Mouse (Mus musculus): Measurements from ENCODE around the gene 4932438H23Rik. TPM values are rescaled to one million over a fixed set of nuclear protein-coding genes. Genes with fewer than 3 reads are reported as not detected.

The 4932438H23Rik gene
- polyA plus RNA-seq, 1 experiment = 1.6 TPM

- no peaks in the 10 kb centered on the region; the same call in 1 of the 2 replicates for H3K36me3 ChIP-seq (ENCODE audit: control insufficient read depth, insufficient read depth, low read length)
- WGBS = 1% methylated on average over 19 of the region's 19 CpGs
- TF ChIP-seq POLR2A (IDR thresholded peaks at IDR 0.05; ENCODE audit: low read depth, low read length) (no peak), CTCF (IDR thresholded peaks at IDR 0.05; ENCODE audit: extremely low read depth, insufficient read length, insufficient replicate concordance, low read depth, low read length) (no peak)
- peak overlapping the region; percentile 90 for H3K4me3 ChIP-seq (ENCODE audit: low read depth, low read length)
- H3K27me3 ChIP-seq (ENCODE audit: control insufficient read depth, insufficient read depth, low read length) = no peaks in the 10 kb centered on the region
- H3K4me1 ChIP-seq (ENCODE audit: control insufficient read depth, insufficient read depth, insufficient read length, low read length) = peaks cover 5% of the 10 kb centered on the region; the same call in 1 of the 2 replicates
- H3K27ac ChIP-seq (ENCODE audit: insufficient read depth, low read depth, low read length) = peak overlapping the region; percentile 4; the same call in 1 of the 2 replicates
These were observed 84.9 kb downstream of the 4932438H23Rik start for GRCm38 (mm10) chr16:91009942-91010529.

- Histone ChIP-seq H3K27me3 (ENCODE audit: control insufficient read depth, insufficient read depth, low read length) (no peaks in the 10 kb centered on the region), H3K36me3 (ENCODE audit: control insufficient read depth, insufficient read depth, low read length) (peaks cover 3% of the 10 kb centered on the region; the same call in 1 of the 2 replicates), H3K27ac (ENCODE audit: insufficient read depth, low read depth, low read length) (peak overlapping the region; percentile 39; the same call in 1 of the 2 replicates), H3K4me1 (ENCODE audit: control insufficient read depth, insufficient read depth, insufficient read length, low read length) (peaks cover 8% of the 10 kb centered on the region; the same call in 1 of the 2 replicates), H3K4me3 (ENCODE audit: low read depth, low read length) (no peak overlapping the region)
- 29% methylated on average over 4 of the region's 4 CpGs for WGBS
- TF ChIP-seq CTCF (IDR thresholded peaks at IDR 0.05; ENCODE audit: extremely low read depth, insufficient read length, insufficient replicate concordance, low read depth, low read length) = no peak
These were observed 89.9 kb downstream of the 4932438H23Rik start for GRCm38 (mm10) chr16:91004915-91005538.

Other genes starting within 250 kb of the 4932438H23Rik start
- 9.6 and 19.2 TPM in 2 replicates for gene Cfap298, start 160.0 kb downstream of the 4932438H23Rik start, polyA plus RNA-seq (2012; rRNA removed)
- 16.4 and 28.4 TPM in 2 replicates for gene Synj1, start 83.8 kb downstream of the 4932438H23Rik start, polyA plus RNA-seq (2012; rRNA removed)
- gene Paxbp1, start 50.6 kb downstream of the 4932438H23Rik start, polyA plus RNA-seq (2012; rRNA removed) = 2.9 and 7.3 TPM in 2 replicates
- not detected in 2 replicates for gene Olig2, start 130.3 kb upstream of the 4932438H23Rik start, polyA plus RNA-seq (2012; rRNA removed)
- gene Olig1, start 174.7 kb upstream of the 4932438H23Rik start, polyA plus RNA-seq (2012; rRNA removed) = 0.09 TPM in 1 of 2 replicates, not detected in the other